Mouse (Mus musculus) kidney, postnatal 0 days (tissue): ENCODE results near the gene Trir. TPM values are rescaled to one million over a fixed set of nuclear protein-coding genes. Genes with fewer than 3 reads are reported as not detected.

Experiments
- ATAC-seq: fragments of 200-750 bp; cut with Nextera tagmentation; replicated peaks from 2 replicates; pipeline ENCODE4 v1.8.0; 2017; ENCODE audit warnings: low read depth, moderate number of reproducible peaks, moderate TSS enrichment, moderate library complexity; ENCODE audit not compliant: low FRiP score
- DNase-seq: peaks from one replicate; pipeline ENCODE4 v3.0.0-alpha.2; 2016; ENCODE audit warnings: low spot score
- H3K27ac ChIP-seq: fragments of 300-500 bp; sonication (generic); 2 replicates; pipeline ENCODE4 v1.5.1; 2014; ENCODE audit warnings: mild to moderate bottlenecking
- H3K27me3 ChIP-seq: fragments of 300-500 bp; sonication (generic); 2 replicates; pipeline ENCODE4 v1.6.1; 2014; ENCODE audit warnings: low read length, mixed read lengths; ENCODE audit not compliant: insufficient read depth
- H3K36me3 ChIP-seq: fragments of 300-500 bp; sonication (generic); 2 replicates; pipeline ENCODE4 v1.6.1; 2014; ENCODE audit warnings: low read length, mixed read lengths; ENCODE audit not compliant: insufficient read depth
- H3K4me1 ChIP-seq: fragments of 300-500 bp; sonication (generic); replicated peaks from 2 replicates; pipeline ENCODE4 v1.6.1; 2014; ENCODE audit warnings: antibody characterized with exemption, low read length, mixed read lengths; ENCODE audit not compliant: insufficient read depth
- H3K4me2 ChIP-seq: fragments of 300-500 bp; sonication (generic); 2 replicates; pipeline ENCODE4 v1.6.1; 2014; ENCODE audit warnings: mild to moderate bottlenecking, low read length, moderate library complexity, mixed read lengths
- H3K4me3 ChIP-seq: fragments of 300-500 bp; sonication (generic); replicated peaks from 2 replicates; pipeline ENCODE4 v1.5.1; 2014; ENCODE audit warnings: low read depth, low read length
- H3K9ac ChIP-seq: fragments of 300-500 bp; sonication (generic); 2 replicates; pipeline ENCODE4 v1.6.1; 2014; ENCODE audit warnings: low read depth, low read length
- H3K9me3 ChIP-seq: fragments of 300-500 bp; sonication (generic); replicated peaks from 2 replicates; pipeline ENCODE4 v1.6.1; 2016; ENCODE audit warnings: low read length, inconsistent platforms, mixed read lengths
- CTCF ChIP-seq: IDR thresholded peaks from 2 replicates; pipeline ENCODE4 v1.5.1; 2016; ENCODE audit warnings: antibody characterized with exemption, low read depth, mild to moderate bottlenecking, moderate library complexity
- WGBS: fragments of 180-500 bp; shearing (Covaris S2); extraction: QIAGEN DNeasy Blood & Tissue Kit; methylation state at CpG from one replicate; pipeline ENCODE4 v1.1.7; 2014; 5-methylcytosine and 5-hydroxymethylcytosine counted together
- polyA plus RNA-seq: library from polyadenylated mRNA; unstranded; fragments of >200 nt; fragmentation: Nextera tagmentation; extraction: Ambion mirVana; gene quantifications from 2 replicates; pipeline ENCODE4 v1.2.1, GENCODE M21; 2015

Trir gene
- 120 and 131 TPM in 2 replicates for polyA plus RNA-seq

GRCm38 (mm10) chr8:85026670-85027515 is at the start of gene Trir:
Gene Trir, plus strand, starts transcription at chr8:85026823.
- Histone ChIP-seq H3K4me2 (peak within 1 kb of the TSS; percentile 93), H3K4me1 (peaks cover 14% of the 10 kb centered on the region), H3K4me3 (peak within 1 kb of the TSS; percentile 98), H3K36me3 (peaks cover 24% of the 10 kb centered on the region), H3K9ac (peak within 1 kb of the TSS; percentile 99), H3K27me3 (no peaks in the 10 kb centered on the region), H3K9me3 (no peaks in the 10 kb centered on the region), H3K27ac (peak within 1 kb of the TSS; percentile 91)
- WGBS, result under 1% methylated on average over 70 of the region's 75 CpGs
- peak; percentile 98 for DNase-seq
- TF ChIP-seq CTCF, result no peak
- peak; percentile 79 for ATAC-seq

- Histone ChIP-seq H3K36me3 (peaks cover 5% of the 10 kb centered on the region; the same call in 1 of the 2 replicates), H3K9me3 (no peaks in the 10 kb centered on the region), H3K4me2 (peak overlapping the region; percentile 98), H3K4me1 (peaks cover 35% of the 10 kb centered on the region), H3K9ac (peak overlapping the region; percentile 86), H3K4me3 (peak overlapping the region; percentile 69), H3K27me3 (no peaks in the 10 kb centered on the region), H3K27ac (peak overlapping the region; percentile 96)
- WGBS, result under 1% methylated on average over 68 of the region's 70 CpGs
- DNase-seq (peak; percentile 66), ATAC-seq (no peak)
- TF ChIP-seq CTCF, result no peak; the same call in 1 of the 2 replicates
Measured at GRCm38 (mm10) chr8:84977435-84978247, 49.0 kb upstream of the Trir start.

GRCm38 (mm10) chr8:84978248-84978940 is 48.2 kb upstream of the Trir start, which contains the start of gene Junb:
Gene Junb, minus strand, starts transcription at chr8:84978718.
- Histone ChIP-seq H3K27ac (peak within 1 kb of the TSS; percentile 96), H3K27me3 (no peaks in the 10 kb centered on the region), H3K9ac (peak within 1 kb of the TSS; percentile 86), H3K4me3 (peak within 1 kb of the TSS; percentile 69), H3K4me1 (peaks cover 35% of the 10 kb centered on the region), H3K9me3 (no peaks in the 10 kb centered on the region), H3K4me2 (peak within 1 kb of the TSS; percentile 98), H3K36me3 (no peaks in the 10 kb centered on the region)
- WGBS, result under 1% methylated on average over 63 of the region's 63 CpGs
- DNase-seq (peak; percentile 96), ATAC-seq (peak; percentile 38)
- no peak for TF ChIP-seq CTCF

GRCm38 (mm10) chr8:84979599-84980421 is 46.8 kb upstream of the Trir start:
- peak; percentile 72 for ATAC-seq
- TF ChIP-seq CTCF, result no peak
- WGBS, result 2% methylated on average over 38 of the region's 42 CpGs
- peaks cover 45% of the 10 kb centered on the region for H3K4me1 ChIP-seq
- no peaks in the 10 kb centered on the region for H3K36me3 ChIP-seq
- no peaks in the 10 kb centered on the region for H3K27me3 ChIP-seq
- peak; percentile 94 for DNase-seq
- H3K4me2 ChIP-seq, result peak overlapping the region; percentile 98
- H3K27ac ChIP-seq, result peak overlapping the region; percentile 96
- H3K9ac ChIP-seq, result peak overlapping the region; percentile 58
- peak overlapping the region; percentile 69 for H3K4me3 ChIP-seq
- no peaks in the 10 kb centered on the region for H3K9me3 ChIP-seq

- ATAC-seq (no peak), DNase-seq (peak; percentile 81)
- no peaks in the 10 kb centered on the region for H3K9me3 ChIP-seq
- peak overlapping the region; percentile 96 for H3K27ac ChIP-seq
- 37% methylated on average over 11 of the region's 11 CpGs for WGBS
- 0 out of 2 replicates have a peak overlapping the region, but pooled peaks have one; percentile 58 for H3K9ac ChIP-seq
- no peak for TF ChIP-seq CTCF
- no peak overlapping the region for H3K4me3 ChIP-seq
- no peaks in the 10 kb centered on the region for H3K27me3 ChIP-seq
- peak overlapping the region; percentile 98 for H3K4me2 ChIP-seq
- H3K36me3 ChIP-seq, result no peaks in the 10 kb centered on the region
- peaks cover 55% of the 10 kb centered on the region for H3K4me1 ChIP-seq
Measured at GRCm38 (mm10) chr8:84980622-84981358, 45.8 kb upstream of the Trir start.
